Mouse (Mus musculus) brain, embryonic 14.5 days (tissue): ENCODE measurements around the gene Clca1.

Source experiments
- CTCF ChIP-seq: fragments of 200-500 bp; IDR thresholded peaks from 2 replicates; pipeline ENCODE4 v1.5.1; 2012; ENCODE audit warnings: inconsistent platforms, mild to moderate bottlenecking, moderate library complexity, borderline replicate concordance; ENCODE audit not compliant: insufficient read depth, insufficient read length; ENCODE audit errors: extremely low read depth
- POLR2A ChIP-seq: fragments of 200-500 bp; IDR thresholded peaks from 2 replicates; pipeline ENCODE4 v1.6.1; 2012; ENCODE audit warnings: mild to moderate bottlenecking, inconsistent platforms, borderline replicate concordance; ENCODE audit not compliant: poor library complexity, insufficient read depth, insufficient read length, severe bottlenecking; ENCODE audit errors: extremely low read depth

GRCm38 (mm10) chr3:145038813-145039212 lies 6.2 kb upstream of the Clca1 start:
- TF ChIP-seq CTCF (no peak), POLR2A (no peak)
